Mouse (Mus musculus) brain, embryonic 14.5 days (tissue): ENCODE measurements around the gene Cdkn1b.

Experiments used
- CTCF ChIP-seq: fragments of 200-500 bp; IDR thresholded peaks from 2 replicates; pipeline ENCODE4 v1.5.1; 2012; ENCODE audit warnings: inconsistent platforms, mild to moderate bottlenecking, moderate library complexity, borderline replicate concordance; ENCODE audit not compliant: insufficient read depth, insufficient read length; ENCODE audit errors: extremely low read depth
- POLR2A ChIP-seq: fragments of 200-500 bp; IDR thresholded peaks from 2 replicates; pipeline ENCODE4 v1.6.1; 2012; ENCODE audit warnings: mild to moderate bottlenecking, inconsistent platforms, borderline replicate concordance; ENCODE audit not compliant: poor library complexity, insufficient read depth, insufficient read length, severe bottlenecking; ENCODE audit errors: extremely low read depth

DNA sequence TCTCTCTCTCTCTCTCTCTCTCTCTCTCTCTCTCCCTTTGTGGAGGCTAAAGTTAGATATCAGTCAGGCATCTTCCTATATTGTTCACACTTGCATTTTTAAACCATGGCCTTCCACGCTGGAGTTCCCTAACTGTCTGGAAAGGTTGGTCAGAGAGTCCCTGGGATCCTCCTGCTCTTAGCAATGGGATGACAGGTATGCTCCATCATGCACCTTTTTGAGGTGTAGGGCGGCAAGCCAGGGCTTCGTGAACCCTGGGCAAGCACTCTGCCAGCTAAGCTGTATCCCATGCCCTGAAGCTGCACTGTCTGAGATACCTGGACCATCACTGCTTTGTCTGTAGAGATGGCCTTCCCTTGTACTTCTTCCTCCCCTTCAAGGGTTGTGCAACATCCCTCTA, 29.0 kb downstream of the Cdkn1b start:
- TF ChIP-seq POLR2A (no peak), CTCF (no peak)
